Mouse (Mus musculus) heart, postnatal 0 days (tissue): Measurements from ENCODE around the gene Faap20.

Source experiments
- CTCF ChIP-seq: IDR thresholded peaks from 2 replicates; pipeline ENCODE4 v1.5.1; 2016; ENCODE audit warnings: antibody characterized with exemption, control low read depth, low read depth
- EP300 ChIP-seq: IDR thresholded peaks from 2 replicates; pipeline ENCODE4 v1.6.1; 2016; ENCODE audit warnings: antibody characterized with exemption, low read depth

- TF ChIP-seq CTCF = no peak
- TF ChIP-seq EP300 = no peak
These were observed 44.8 kb downstream of the Faap20 start for GRCm38 (mm10) chr4:155294381-155294780.
